Mouse (Mus musculus): ENCODE data around the gene Tnxb. TPM values are rescaled to one million over a fixed set of nuclear protein-coding genes. Genes with fewer than 3 reads are reported as not detected.

Tnxb gene
- polyA plus RNA-seq, 1 experiment from 2014 or later, result 1.9 TPM

DNA sequence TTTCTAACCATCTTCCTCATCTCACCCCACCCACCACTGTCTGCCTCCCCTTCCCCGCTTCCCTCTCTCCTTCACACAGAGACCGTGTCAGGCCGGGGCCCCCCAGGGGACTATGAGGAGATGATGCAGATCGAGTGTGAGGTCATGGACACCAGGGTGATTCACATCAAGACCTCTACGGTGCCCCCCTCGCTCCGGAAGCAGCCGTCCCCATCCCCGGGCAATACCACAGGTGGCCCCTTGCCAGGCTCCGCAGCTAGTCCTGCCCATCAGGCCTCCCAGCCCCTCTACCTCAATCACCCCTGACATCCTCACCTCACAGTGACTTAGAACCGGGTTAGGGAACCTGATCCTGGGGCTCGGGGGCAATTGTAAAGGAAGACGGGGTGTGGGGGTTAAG, 15.9 kb upstream of the Tnxb start:
- Histone ChIP-seq H3K9ac (no peak overlapping the region), H3K4me2 (no peak overlapping the region), H3K4me3 (no peak overlapping the region), H3K36me3 (peaks cover 50% of the 10 kb centered on the region), H3K4me1 (peaks cover 24% of the 10 kb centered on the region), H3K27ac (no peak overlapping the region), H3K9me3 (no peaks in the 10 kb centered on the region), H3K27me3 (peaks cover 13% of the 10 kb centered on the region)
- WGBS, result 89% methylated on average over 13 of the region's 13 CpGs
- ATAC-seq (ENCODE audit: insufficient number of reproducible peaks, low FRiP score, low TSS enrichment, low read depth), result no peak

DNA sequence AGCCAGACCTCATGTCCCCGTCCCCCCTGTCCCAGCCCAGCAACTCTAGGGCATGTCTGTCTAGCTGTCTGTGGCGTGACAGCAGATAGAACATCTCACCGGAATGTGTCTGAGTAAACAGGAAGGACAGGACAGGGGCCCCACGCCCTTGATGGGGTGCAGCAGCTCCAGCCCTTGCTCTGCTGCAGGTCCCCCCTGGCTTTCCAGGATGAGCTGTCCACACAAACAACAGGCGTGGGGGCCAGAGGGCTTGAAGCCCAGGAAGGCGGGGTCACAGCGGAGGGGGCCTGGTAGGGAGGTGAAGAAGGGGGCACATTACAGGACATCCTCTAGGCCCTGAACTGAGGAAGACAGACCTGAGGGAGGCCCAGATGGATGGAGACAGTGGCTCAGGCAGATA, 15.2 kb upstream of the Tnxb start:
- H3K27ac ChIP-seq, result peak overlapping the region; percentile 51; the same call in 1 of the 2 replicates
- H3K9me3 ChIP-seq, result no peaks in the 10 kb centered on the region
- 81% methylated on average over 7 of the region's 7 CpGs for whole genome bisulfite sequencing
- H3K9ac ChIP-seq, result no peak overlapping the region
- H3K4me3 ChIP-seq, result no peak overlapping the region
- H3K27me3 ChIP-seq, result peaks cover 21% of the 10 kb centered on the region
- H3K36me3 ChIP-seq, result peaks cover 43% of the 10 kb centered on the region
- no peak overlapping the region for H3K4me2 ChIP-seq
- H3K4me1 ChIP-seq, result peaks cover 24% of the 10 kb centered on the region
- peak; percentile 24; the same call in 1 of the 2 replicates for ATAC-seq (ENCODE audit: insufficient number of reproducible peaks, low FRiP score, low TSS enrichment, low read depth)

DNA sequence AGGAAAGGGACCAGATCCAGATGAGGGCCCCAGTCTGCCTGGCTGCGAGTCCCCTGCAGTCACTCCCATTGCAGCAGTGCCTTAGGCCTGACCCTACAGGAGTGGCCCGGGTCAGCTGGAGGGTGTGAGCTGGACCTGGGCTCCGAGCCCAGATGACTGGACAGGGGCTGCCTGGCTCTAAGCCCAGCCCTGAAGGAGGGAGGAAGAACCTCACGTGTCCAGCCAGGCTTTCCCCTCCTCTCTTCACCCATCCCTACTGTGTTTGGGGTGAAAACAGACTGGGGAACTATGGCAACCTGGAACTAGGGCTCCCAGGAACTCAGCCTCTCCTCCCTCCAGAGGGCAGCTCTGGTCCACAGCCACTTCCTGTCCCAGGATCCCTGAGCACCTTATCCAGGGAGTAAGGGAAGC, 14.7 kb upstream of the Tnxb start:
- H3K36me3 ChIP-seq, result peaks cover 38% of the 10 kb centered on the region
- peak overlapping the region; percentile 51; the same call in 1 of the 2 replicates for H3K27ac ChIP-seq
- peaks cover 29% of the 10 kb centered on the region for H3K4me1 ChIP-seq
- H3K4me3 ChIP-seq, result no peak overlapping the region
- peak; percentile 59; the same call in 1 of the 2 replicates for ATAC-seq (ENCODE audit: insufficient number of reproducible peaks, low FRiP score, low TSS enrichment, low read depth)
- 36% methylated on average over 4 of the region's 4 CpGs for WGBS
- no peak overlapping the region for H3K4me2 ChIP-seq
- H3K9me3 ChIP-seq, result no peaks in the 10 kb centered on the region
- H3K27me3 ChIP-seq, result peaks cover 25% of the 10 kb centered on the region
- H3K9ac ChIP-seq, result no peak overlapping the region

DNA sequence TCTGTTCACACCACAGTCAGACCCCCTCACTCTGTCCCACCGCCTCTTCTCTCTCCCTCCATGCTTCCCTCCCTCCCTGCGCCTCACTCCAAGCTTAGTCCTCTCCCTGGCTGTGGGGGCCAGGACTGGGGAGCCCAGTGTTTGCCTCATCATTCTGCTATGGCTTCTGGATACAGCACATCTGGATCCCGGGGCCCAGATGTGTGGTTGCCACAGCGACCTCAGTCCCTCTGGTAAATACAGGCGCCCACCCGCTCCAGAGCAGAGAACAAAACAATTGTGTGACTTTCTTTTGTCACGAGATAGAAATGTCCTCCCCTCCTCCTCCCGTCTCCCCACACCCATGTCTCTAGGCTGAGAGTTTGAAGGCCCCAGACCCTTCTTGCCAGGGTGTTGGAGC, 13.7 kb upstream of the Tnxb start:
- Histone ChIP-seq H3K9ac (no peak overlapping the region), H3K36me3 (peaks cover 28% of the 10 kb centered on the region), H3K4me3 (no peak overlapping the region), H3K4me1 (peaks cover 39% of the 10 kb centered on the region), H3K4me2 (no peak overlapping the region), H3K27me3 (peaks cover 36% of the 10 kb centered on the region), H3K9me3 (no peaks in the 10 kb centered on the region), H3K27ac (peak overlapping the region; percentile 43; the same call in 1 of the 2 replicates)
- no peak for ATAC-seq (ENCODE audit: insufficient number of reproducible peaks, low FRiP score, low TSS enrichment, low read depth)
- WGBS, result 59% methylated on average over 8 of the region's 8 CpGs

DNA sequence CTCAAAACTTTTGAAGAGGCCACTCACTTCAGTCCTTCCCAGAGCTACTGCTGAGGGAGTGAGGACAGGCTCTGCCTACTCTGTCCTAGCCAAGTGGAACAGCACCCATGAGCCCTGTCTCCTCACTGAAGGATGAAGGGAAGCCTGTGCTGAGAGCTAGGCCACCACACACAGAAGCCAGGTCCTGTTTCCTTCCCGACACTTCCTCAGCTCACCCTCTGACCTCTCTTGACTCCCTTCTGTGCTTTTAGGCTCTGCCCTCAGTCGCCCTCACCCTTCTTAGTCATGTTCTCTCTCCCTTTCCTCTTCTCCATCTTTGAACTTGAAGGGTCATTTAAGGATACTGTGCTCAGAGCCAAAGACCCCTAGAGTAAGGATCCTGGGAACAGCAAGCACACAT, 13.1 kb upstream of the Tnxb start:
- 20% methylated on average over 2 of the region's 2 CpGs for WGBS
- H3K4me3 ChIP-seq, result no peak overlapping the region
- peaks cover 40% of the 10 kb centered on the region for H3K4me1 ChIP-seq
- H3K9me3 ChIP-seq, result no peaks in the 10 kb centered on the region
- no peak overlapping the region for H3K4me2 ChIP-seq
- H3K36me3 ChIP-seq, result peaks cover 22% of the 10 kb centered on the region
- no peak overlapping the region for H3K9ac ChIP-seq
- peaks cover 37% of the 10 kb centered on the region for H3K27me3 ChIP-seq
- H3K27ac ChIP-seq, result no peak overlapping the region
- ATAC-seq (ENCODE audit: insufficient number of reproducible peaks, low FRiP score, low TSS enrichment, low read depth), result no peak

DNA sequence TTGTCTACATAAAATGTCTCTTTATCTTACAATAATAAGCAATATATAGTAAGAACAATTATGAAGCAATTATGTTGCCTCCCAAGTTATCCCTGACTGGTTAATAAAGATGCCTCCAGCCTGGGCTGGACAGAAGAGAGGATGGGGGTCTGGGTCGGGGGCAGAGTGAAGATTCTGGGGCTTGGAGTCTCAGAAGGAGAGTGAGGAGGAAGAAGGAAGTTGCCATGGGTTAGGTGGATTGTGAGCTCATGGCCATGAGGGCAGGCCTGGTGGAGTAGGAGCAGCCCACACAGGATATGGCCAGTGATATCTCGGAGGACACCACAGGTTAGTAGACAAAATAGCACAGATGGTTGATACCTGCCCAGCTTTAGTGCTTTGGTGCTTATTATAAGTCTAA, 12.2 kb upstream of the Tnxb start:
- no peak overlapping the region for H3K27ac ChIP-seq
- WGBS, result 76% methylated on average over 2 of the region's 2 CpGs
- H3K4me3 ChIP-seq, result no peak overlapping the region
- H3K36me3 ChIP-seq, result peaks cover 13% of the 10 kb centered on the region
- no peak for ATAC-seq (ENCODE audit: insufficient number of reproducible peaks, low FRiP score, low TSS enrichment, low read depth)
- no peak overlapping the region for H3K4me2 ChIP-seq
- peaks cover 46% of the 10 kb centered on the region for H3K27me3 ChIP-seq
- no peaks in the 10 kb centered on the region for H3K9me3 ChIP-seq
- H3K9ac ChIP-seq, result no peak overlapping the region
- peaks cover 40% of the 10 kb centered on the region for H3K4me1 ChIP-seq

DNA sequence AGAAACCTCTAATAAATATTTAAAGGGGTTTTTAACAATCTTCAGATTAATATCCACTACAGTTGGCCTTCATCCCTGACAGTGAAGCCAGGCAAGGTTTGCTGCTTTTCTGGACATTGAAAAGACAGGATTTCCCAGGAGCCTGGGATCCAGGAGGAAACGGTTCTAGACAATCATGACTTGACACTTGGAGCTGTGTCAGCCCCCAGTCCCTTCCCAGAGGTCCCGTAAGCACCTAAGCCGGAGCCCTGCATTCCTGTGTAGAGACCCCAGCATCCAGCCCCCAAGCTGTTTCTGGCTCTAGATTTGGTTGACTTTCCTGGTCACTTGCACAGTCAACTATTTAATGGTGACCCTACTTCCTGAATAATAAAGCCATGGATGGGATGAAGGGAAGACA, 11.7 kb upstream of the Tnxb start:
- 63% methylated on average over 3 of the region's 3 CpGs for WGBS
- peaks cover 8% of the 10 kb centered on the region for H3K36me3 ChIP-seq
- H3K9me3 ChIP-seq, result no peaks in the 10 kb centered on the region
- peaks cover 50% of the 10 kb centered on the region for H3K27me3 ChIP-seq
- no peak for ATAC-seq (ENCODE audit: insufficient number of reproducible peaks, low FRiP score, low TSS enrichment, low read depth)
- H3K9ac ChIP-seq, result no peak overlapping the region
- H3K4me3 ChIP-seq, result no peak overlapping the region
- peaks cover 40% of the 10 kb centered on the region for H3K4me1 ChIP-seq
- no peak overlapping the region for H3K27ac ChIP-seq
- no peak overlapping the region for H3K4me2 ChIP-seq

DNA sequence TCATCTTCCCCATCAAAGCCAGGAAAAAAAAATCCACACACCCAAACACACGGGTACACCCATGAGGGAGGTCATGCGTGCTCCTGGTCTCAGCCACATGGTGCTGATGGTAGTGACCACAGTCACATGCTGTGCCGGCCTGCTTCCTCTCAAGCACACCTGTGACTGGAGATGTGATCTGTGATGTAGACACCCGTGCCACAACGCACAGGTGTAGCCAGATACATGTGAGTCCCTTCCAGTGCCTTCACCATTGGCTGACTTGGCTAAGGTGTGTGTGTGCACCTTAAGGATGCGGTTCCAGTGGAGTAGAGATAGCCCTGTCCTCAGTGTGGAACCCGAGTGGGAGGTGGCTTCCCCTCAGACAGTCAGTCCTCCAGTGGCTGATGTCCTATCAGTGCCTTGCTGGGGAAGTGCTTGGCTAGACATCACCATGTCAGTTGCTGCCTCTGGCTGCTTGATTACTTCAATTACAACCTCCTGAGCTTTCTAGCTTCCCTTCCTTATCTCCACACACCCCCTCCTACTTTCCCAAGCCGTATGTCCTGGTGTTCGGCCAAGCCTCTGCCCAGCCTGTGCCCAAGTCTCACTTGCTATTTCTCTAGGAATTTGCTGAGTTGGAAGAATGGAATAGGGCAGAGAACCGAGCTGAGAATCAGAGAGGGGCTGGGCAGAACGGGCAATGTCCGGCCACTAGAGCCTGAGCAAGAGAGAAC, 11.0 kb upstream of the Tnxb start:
- no peak overlapping the region for H3K27ac ChIP-seq
- H3K4me2 ChIP-seq, result no peak overlapping the region
- no peak overlapping the region for H3K4me3 ChIP-seq
- H3K36me3 ChIP-seq, result 0 out of 2 replicates have a peak, but pooled peaks cover 2% of the 10 kb centered on the region
- 58% methylated on average over 12 of the region's 12 CpGs for WGBS
- no peaks in the 10 kb centered on the region for H3K9me3 ChIP-seq
- peaks cover 37% of the 10 kb centered on the region for H3K4me1 ChIP-seq
- peaks cover 52% of the 10 kb centered on the region for H3K27me3 ChIP-seq
- no peak for ATAC-seq (ENCODE audit: insufficient number of reproducible peaks, low FRiP score, low TSS enrichment, low read depth)
- no peak overlapping the region for H3K9ac ChIP-seq

DNA sequence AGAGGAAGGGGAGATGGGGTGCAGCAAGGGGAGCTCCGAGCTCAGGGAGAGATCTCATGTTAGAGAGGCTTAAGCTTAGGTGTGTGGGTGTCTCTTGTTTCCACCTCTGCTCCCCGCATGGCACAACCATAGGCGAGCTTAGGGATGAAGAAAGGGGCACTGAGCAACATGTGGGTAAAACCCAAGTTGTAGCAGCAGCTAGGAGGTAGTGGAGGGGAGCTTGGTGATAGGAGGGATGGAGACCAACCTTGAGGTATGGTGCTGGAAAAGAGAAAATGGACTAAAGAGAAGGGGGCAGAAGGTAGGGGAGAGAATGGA, 10.5 kb upstream of the Tnxb start:
- no peak overlapping the region for H3K27ac ChIP-seq
- H3K4me1 ChIP-seq, result peaks cover 35% of the 10 kb centered on the region
- no peak for ATAC-seq (ENCODE audit: insufficient number of reproducible peaks, low FRiP score, low TSS enrichment, low read depth)
- no peaks in the 10 kb centered on the region for H3K9me3 ChIP-seq
- H3K9ac ChIP-seq, result no peak overlapping the region
- H3K27me3 ChIP-seq, result peaks cover 56% of the 10 kb centered on the region
- H3K4me2 ChIP-seq, result no peak overlapping the region
- no peak overlapping the region for H3K4me3 ChIP-seq
- H3K36me3 ChIP-seq, result no peaks in the 10 kb centered on the region
- WGBS, result 72% methylated on average over 3 of the region's 3 CpGs

DNA sequence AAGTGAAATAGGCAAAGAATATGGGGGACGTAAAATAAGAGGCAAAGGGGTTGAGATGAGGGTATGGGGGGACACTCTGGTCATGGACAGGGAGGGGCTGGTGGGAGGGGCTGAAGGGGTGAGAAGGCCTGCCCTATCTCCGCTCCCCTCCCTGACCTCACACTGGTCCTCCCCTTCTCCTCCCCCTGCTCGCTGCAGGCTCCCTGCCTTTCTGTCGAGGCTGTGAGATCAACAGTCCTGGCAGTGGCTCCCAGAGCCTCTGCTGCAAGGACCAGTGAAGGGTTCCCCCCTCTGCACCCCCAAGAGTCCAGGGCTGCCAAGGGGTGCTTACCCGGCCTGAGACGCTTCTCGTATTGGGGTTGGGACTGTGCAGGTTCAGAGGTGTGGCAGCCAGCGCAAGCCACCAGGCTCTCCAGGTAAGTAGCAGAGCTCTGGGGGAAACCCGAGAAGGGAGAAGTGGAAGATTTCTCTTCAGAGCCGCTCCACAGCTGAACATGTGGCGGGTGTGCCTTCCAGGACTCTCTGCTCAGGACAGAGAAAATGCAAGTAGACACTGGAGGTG, 10.0 kb upstream of the Tnxb start:
- WGBS, result 31% methylated on average over 11 of the region's 11 CpGs
- H3K9ac ChIP-seq, result peak overlapping the region; percentile 2; the same call in 1 of the 2 replicates
- H3K4me3 ChIP-seq, result peak overlapping the region; percentile 20
- H3K4me1 ChIP-seq, result peaks cover 32% of the 10 kb centered on the region
- no peak overlapping the region for H3K27ac ChIP-seq
- 0 out of 2 replicates have a peak overlapping the region, but pooled peaks have one; percentile 41 for H3K4me2 ChIP-seq
- no peak for ATAC-seq (ENCODE audit: insufficient number of reproducible peaks, low FRiP score, low TSS enrichment, low read depth)
- peaks cover 60% of the 10 kb centered on the region for H3K27me3 ChIP-seq
- H3K9me3 ChIP-seq, result no peaks in the 10 kb centered on the region
- no peaks in the 10 kb centered on the region for H3K36me3 ChIP-seq

DNA sequence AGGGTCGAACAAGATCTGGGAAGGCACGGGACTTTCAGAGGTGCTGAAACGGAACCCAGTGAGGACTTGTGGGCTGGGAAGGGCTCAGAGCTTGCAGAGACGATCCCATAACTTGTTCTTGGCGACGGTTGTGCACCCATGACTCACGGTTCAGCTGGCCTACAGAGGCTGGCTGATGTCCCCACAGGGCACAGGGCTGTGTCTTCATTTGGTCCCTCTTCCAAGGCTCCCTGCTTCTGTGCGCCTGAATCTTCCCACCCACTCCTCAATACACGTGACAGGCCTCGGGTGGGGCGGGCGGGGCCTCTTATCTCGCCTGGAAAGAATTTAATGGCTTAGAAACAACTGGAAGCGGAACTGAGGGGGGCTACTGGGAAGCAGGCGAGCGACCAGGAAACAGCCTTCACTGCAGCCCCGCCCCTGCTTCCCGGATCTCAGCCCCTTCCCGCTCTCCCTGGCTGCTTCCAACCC, 9.2 kb upstream of the Tnxb start:
- Histone ChIP-seq H3K4me2 (peak overlapping the region; percentile 41), H3K9me3 (no peaks in the 10 kb centered on the region), H3K4me1 (peaks cover 24% of the 10 kb centered on the region), H3K27me3 (peaks cover 61% of the 10 kb centered on the region), H3K36me3 (no peaks in the 10 kb centered on the region), H3K27ac (no peak overlapping the region), H3K4me3 (peak overlapping the region; percentile 20), H3K9ac (no peak overlapping the region)
- no peak for ATAC-seq (ENCODE audit: insufficient number of reproducible peaks, low FRiP score, low TSS enrichment, low read depth)
- 4% methylated on average over 19 of the region's 19 CpGs for WGBS

DNA sequence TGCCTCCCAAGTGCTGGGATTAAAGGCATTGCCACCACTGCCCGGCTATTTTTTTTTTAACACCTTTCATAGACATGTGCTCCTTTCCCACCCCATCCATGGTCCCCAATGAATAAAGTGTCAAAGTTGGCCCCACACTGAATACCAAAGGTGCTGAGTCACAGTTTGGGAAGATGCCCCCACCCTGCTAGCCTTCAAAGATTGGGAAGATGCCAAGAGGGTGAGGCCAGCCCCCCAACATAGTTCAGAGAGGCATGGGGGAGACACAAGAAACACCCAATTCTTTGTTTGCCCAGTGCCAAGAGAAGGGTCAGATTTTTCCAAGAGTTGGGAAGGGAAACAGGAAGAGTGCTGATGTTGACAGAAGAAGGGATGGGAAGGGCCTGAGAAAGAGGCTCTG, 7.9 kb upstream of the Tnxb start:
- Histone ChIP-seq H3K9ac (no peak overlapping the region), H3K4me3 (no peak overlapping the region), H3K4me2 (no peak overlapping the region), H3K27ac (no peak overlapping the region), H3K36me3 (no peaks in the 10 kb centered on the region), H3K4me1 (peaks cover 16% of the 10 kb centered on the region), H3K27me3 (peaks cover 61% of the 10 kb centered on the region), H3K9me3 (no peaks in the 10 kb centered on the region)
- ATAC-seq (ENCODE audit: insufficient number of reproducible peaks, low FRiP score, low TSS enrichment, low read depth), result no peak
- 90% methylated on average over 1 of the region's 1 CpGs for WGBS
